Mouse (Mus musculus) cerebellum, adult 2 months (tissue): ENCODE results near the gene Spopl.

ENCODE experiments used
- CTCF ChIP-seq: fragments of 200-500 bp; IDR thresholded peaks from 2 replicates; pipeline ENCODE4 v1.5.1; 2011; ENCODE audit warnings: low read depth, mild to moderate bottlenecking, control low read depth, low read length, moderate library complexity, borderline replicate concordance; ENCODE audit not compliant: insufficient read depth
- POLR2A ChIP-seq: fragments of 200-500 bp; IDR thresholded peaks from 2 replicates; pipeline ENCODE4 v1.6.1; 2011; ENCODE audit warnings: low read length, control low read depth, borderline replicate concordance; ENCODE audit not compliant: insufficient read depth

DNA sequence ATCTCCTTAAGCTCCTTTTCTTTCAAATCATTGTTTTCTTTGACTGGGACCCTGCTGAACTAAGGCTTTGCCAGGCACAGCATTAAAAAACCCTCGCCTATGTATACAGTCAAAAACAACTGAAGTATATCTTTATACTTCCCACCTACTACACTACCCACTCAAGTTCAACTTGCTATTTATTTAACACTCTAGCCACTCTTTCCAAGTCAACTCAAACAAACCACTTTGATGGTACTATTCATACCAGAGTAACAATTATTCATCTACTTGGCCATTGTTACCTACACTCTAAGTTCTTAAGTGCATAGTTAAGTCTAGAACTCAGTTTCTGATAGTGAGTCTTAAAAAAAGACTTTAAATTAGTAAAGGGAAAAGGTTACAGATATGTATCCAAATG is 3.1 kb downstream of the Spopl start:
- TF ChIP-seq CTCF (no peak), POLR2A (no peak)
